Mouse (Mus musculus) adipocyte (in vitro differentiated cells): ENCODE measurements around the gene Slc12a4.

ENCODE experiments used
- DNase-seq: peaks from one replicate; pipeline ENCODE4 v3.0.0-alpha.2; 2016; ENCODE audit warnings: low spot score

The Slc12a4 gene

DNA sequence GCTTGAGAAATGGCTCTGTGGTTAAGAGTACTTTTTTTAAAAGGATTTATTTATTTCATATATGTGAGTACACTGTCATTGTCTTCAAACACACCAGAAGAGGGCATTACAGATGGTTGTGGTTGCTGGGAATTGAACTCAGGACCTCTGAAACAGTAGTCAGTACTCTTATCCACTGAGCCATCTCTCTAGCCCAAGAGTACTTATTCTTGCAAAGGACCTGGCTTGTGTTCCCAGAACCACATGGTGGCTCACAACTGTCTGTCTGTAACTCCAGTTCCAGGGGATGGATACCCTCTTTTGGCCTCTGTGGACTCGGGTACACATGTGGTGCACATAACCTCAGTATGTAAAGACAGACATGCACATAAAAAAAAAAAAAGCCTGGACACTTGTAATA lies 3.5 kb upstream of the Slc12a4 start:
- DNase-seq = no peak

DNA sequence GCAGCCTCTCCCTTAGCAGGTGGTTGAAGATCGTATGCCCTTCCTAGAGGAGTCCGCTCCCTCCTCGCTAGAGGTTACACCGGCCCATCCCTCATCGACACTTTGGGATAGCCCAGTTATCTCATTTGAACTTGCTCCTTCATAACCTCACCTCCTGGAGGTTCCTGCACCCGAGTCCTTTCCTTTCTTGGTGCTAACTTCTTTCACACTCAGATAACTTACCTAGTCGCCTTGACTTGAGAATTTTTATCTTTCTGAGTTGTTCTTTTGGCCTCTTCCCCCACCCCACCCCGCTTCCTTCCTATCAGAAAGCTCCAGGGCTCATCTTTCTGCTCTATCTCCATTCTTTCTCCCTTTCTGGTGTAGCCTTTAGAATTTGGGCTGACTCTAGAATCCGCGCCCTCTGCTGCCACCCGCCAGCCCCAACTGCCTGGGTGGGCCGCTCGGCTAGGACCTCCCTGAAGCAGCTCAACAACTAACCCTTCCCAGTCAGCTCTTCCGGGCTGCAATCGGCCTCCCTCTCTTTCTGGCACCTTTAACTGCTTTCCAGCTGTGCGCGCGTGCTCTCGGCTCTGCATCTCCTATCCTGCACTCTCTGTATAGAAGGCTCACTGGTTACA lies 905 bp upstream of the Slc12a4 start:
- no peak for DNase-seq

DNA sequence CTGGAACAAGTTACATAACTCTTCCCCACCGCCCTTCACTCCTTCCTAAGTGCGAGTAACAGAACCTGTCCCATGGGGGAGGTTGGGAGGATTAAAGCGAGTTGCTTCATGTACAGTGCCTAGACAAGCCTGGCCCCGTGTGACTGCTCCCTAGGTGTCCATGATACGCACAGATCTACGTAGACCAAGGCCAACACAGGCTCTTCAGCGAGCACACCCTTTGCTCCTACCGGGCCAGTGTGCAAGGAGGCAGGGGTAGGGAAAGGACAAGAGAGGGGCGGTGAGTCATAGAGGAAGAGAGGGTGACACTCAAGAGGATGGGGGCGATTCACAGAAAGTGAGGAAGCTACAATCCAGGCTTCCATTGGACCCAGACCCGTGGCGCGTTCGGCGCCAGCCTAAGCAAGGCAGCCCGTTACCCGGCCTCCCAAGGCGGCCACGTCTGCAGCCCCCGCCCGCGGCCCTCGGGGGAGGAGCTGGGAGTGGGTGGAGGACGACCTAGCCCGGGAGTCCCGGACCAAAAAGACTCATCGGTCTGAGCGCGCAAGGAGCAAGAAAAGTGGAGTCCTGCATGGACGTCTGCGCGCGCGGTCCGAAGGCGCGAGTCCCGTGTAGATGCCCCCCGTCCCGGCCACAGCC lies 512 bp downstream of the Slc12a4 start:
- DNase-seq = peak; percentile 64

DNA sequence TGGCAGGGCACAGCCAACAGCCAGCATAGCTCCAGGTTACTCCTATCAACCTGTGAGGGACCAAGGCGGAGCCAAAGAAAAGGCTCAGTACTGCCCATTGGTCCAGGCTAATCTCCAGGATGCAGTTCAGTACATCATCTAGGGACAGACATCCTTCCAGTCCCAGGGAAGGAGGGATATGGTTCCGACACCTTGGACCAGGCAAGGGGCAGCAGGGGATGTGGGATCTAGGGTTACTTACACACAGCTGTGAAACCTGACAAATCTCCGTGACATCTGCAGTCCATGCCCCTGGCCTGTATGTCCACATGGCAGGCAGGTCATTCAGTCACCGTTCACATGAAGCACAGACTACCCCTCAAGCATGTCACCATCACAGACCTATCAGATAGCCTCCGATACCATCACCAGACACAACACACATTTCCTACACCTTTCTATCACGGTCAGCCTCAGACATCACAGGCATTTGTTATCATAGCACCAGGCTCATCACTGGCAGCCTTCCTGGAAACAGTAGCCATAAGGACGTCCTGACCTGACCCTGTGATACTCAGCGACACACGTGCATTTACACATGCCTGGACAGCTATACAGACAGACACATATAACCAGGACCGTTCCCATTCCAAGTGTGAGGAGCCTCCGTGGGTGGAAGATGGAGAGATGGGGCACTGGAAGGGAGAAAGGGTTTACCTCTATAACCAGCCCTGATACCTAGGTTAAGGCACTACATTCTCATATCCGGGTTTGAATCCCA lies 1.2 kb downstream of the Slc12a4 start:
- no peak for DNase-seq

DNA sequence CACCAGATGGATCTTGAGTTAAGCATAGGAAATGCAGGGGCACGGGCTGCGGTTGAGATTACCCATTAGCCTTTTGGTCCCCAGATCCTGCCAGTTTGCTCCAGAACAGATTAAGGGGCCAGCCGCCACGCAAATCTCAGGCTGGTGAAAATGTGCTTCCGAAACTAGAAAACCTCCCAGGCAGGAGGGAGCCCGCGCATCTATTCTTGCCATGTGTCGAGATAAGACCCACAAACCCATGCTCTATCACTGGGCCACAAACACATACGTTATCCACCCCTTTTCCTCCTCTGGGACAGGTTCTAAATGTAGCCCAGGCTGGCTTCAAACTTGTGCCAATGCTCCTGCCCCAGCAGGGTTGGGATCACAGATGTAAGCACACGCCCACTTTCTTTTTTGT lies 4.4 kb downstream of the Slc12a4 start:
- no peak for DNase-seq

DNA sequence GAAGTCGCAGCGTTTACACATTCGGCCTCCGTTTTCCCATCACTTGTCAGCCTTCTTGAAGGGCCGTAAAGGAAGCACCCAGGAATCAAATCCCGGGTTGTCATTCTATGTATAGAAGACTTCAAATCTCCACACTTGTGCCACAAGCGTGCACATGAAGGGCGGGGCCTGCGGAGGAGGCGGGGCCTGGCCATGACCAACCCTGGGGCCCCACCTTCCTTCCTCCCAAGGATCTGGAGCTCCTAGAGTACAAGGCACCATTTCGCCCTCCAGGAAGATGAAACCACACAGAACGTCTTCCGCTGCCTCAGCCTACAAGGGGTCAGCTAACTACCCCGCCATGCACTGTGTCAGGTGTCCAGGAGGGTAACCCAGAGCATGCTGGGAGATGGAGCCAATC lies 4.8 kb downstream of the Slc12a4 start:
- DNase-seq = no peak

DNA sequence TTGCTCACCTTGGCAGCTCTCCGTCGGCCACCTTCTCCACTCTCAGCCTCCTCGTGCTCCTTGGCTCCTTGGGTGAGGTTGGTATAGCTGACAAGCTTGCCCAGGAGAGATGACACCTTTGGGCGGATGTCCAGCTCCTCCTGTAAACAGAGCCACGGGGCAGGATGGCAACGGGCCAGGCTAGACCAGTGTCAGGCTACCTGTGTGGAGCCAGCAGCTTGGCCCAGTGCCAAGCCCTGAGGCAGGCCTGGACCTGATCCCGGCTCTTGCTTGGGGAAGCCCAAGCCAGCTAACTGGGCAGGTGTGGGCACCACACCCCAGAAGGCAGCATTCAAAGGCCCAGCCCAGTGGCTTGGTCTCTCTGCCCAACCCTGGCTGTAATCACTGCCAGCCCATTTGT lies 6.5 kb downstream of the Slc12a4 start:
- DNase-seq = no peak

DNA sequence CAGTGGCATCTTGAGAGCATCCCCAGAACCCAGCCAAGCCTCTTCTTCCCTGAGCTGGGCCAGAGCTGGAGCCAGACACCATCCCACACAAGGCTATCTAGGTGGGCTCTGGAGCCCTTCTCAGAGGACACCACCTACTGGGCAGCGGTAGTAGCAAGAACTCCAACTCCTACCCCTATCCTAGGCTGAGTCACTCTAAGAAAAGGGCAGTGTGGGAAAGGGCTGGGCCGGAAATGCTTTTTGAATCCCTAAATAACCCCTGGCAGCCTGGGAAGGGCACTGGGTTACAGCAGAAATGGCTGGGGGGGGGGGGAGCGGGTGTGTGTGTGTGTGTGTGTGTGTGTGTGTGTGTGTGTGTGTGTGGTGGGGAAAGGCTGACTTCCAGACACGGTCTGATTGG lies 8.1 kb downstream of the Slc12a4 start:
- peak; percentile 73 for DNase-seq

DNA sequence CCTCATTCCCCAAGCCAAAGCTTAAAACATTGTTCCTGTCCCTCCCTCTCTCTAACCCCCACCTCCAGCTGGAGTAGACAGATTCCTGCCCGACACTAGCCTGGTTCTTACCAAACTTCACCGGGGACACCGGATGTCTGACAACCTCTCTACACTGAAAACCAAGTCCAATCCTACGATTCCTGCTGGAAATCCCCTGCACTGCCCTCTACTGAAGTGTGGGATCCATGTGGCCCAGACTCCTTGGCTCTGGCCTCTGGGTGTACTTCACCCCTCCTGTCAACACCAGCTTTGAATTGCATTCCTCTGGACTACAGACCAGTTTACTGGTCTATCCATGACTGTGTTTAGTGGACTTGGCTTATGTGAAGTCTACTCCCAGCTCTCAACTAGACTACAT lies 9.3 kb downstream of the Slc12a4 start:
- DNase-seq = peak; percentile 56

DNA sequence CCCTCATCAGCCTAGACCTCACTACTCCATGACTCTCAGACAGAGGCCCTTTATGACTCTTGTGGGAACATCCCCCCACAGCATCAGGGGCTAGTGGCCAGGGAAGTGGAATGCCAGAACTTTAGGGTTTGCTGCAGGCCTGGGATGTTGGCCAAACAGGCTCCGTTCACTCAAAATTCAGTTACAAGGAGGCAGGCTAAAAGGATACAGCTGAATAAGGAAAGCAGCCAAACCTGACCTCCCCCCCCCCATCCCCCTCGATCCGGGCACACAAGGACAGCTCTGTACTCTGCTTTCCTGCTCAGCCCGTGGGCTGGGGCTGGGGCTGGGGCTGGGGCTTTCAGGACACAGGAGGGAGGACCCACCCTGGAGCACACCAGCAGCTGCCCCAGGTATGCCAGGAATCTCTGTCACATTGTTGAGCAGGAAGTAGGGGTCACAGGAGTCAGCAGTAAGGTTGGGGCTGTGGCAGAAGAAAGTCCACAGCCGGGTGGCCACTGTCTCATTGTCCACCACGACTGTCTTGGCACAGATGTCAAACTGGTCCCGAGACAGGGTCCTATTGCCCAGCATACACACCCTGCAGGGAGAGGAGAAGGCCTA lies 14.7 kb downstream of the Slc12a4 start:
- DNase-seq = peak; percentile 49

DNA sequence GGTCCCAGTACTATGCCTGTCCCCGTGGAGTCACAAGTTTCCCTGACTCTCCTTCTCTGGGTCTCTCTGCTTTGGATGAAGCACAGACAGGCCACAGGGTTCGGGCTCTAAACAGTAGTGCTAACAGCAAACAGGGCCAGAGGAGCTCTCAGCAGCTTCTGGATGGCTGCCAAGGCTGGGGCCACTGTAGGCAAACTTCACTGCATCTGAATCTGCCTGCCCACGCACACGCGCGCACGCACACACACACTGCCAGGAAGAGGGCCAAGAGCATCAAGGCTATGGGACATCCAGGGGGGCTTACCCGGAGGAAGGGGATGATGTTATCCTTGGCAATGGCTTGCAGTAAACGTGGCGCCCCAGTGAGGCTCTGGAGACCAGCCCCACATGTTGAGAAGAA lies 16.5 kb downstream of the Slc12a4 start:
- DNase-seq = peak; percentile 57

DNA sequence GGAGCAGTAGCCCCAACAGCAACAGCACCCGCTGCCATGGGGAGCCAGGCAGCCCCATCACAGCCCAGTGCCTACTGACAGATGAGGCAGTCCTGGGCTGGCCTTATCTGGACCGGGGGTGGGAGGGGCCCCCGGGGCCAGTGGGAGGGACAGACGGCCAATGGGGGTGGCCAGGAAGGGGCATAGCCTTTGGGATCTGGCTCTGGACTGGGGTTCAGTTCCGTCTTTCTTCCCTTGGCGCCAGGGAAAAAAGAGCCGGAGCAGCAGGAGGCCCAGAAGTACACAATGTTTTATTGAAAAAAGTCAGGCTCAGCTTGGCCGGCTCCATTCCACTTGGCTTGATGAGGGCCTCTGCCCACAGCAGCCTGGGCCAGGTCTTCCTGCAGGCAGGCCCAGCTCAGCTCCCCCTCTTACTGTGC lies 22.6 kb downstream of the Slc12a4 start, which contains the start of gene Lcat:
TSS of gene Lcat (minus strand) at position 62 of the 419 bp plus-strand sequence.
- no peak for DNase-seq

DNA sequence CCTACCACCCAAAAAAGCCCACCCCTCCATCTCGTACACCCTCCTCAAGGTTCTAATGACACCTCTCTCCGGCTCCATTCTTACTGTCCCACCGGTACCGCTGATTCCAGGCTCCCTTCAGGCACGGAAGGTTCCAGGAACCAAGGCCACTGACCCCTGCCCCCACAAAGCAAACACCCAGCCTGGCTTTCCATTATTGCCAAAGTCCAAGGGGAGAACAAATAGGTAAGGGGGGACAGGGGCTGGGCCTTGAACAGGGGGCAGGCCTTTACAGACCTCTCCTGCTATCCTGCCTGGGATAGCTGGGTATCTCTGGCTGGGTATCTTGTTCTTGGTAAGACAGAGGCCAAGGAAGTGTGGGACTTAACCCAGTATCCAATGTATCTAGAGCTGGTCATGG lies 23.4 kb downstream of the Slc12a4 start:
- DNase-seq = no peak

DNA sequence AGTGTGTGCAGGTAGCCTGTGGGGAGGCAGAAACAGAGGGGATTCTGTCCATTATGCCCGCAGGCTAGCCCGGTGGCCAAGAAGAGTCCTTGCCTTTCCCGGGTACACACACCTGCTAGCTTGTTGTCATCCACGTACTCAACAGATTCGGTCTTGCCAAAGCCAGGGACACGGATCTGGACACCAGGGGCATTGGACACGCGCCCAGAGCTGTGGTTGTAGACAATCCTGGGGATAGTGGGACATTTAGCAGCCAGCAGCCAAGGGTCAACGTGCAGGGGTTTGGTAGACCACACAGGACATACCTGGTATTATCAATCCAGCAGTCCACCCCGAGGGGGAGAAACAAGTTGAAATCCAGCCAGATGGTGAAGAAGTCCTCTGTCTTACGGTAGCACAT lies 23.9 kb downstream of the Slc12a4 start:
- no peak for DNase-seq

DNA sequence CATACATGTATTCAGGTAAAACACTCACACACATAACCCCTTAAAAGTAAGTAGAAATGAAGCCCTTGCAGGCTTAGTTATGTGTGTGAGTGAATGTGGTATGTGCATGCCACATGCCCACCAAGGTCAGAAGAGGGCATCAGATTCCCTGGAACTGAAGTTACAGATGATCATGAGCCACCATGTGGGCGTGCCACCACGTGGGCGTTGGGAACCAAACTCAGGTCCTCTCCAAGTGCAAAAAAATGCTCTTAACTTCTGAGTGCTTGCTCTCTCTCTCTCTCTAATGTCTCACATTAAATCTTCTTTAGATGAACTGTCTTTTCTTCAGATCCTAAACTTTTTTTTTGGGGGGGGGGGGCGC lies 27.6 kb downstream of the Slc12a4 start, which contains the start of gene Psmb10:
TSS of gene Psmb10 (minus strand) at position 139 of the 364 bp plus-strand sequence.
- DNase-seq = peak; percentile 63

DNA sequence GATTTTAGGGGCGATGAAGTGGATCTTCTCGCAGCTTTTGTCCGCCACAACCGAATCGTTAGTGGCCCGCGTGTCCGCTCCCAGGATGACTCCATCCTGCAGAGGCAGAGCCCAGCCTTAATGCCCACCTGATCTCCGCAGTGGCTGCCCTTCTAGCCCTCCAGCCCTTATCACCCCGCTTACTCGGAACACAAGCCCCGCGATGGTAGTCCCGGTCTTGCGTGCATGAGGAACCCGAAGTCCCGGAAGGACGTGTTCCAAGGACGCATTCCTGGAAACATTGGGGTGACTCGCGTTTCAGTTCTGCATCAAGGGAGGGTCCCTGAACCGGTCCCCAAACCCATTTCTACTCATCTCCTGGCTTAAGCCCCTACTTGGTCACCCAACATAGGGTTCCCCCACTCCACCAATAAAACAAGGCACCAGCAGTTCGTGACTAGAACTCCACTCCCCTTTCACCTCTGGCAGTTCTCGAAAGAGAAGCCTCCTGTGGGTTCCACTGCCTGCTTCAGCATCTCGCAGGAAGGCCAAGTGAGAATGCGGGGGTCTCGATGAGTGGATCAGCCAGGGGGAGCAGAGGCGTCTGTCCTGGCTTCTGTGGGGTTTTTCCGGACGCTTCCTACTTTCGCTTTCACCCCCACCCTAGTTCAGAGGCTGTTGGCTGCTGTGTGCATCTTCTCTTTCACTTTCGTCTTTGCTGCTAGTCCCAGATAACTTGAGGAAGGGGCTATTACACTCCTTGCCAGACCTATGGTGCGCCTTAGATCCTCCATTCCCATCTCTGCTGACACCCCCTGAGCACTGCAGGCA lies 28.2 kb downstream of the Slc12a4 start:
- DNase-seq = peak; percentile 71

DNA sequence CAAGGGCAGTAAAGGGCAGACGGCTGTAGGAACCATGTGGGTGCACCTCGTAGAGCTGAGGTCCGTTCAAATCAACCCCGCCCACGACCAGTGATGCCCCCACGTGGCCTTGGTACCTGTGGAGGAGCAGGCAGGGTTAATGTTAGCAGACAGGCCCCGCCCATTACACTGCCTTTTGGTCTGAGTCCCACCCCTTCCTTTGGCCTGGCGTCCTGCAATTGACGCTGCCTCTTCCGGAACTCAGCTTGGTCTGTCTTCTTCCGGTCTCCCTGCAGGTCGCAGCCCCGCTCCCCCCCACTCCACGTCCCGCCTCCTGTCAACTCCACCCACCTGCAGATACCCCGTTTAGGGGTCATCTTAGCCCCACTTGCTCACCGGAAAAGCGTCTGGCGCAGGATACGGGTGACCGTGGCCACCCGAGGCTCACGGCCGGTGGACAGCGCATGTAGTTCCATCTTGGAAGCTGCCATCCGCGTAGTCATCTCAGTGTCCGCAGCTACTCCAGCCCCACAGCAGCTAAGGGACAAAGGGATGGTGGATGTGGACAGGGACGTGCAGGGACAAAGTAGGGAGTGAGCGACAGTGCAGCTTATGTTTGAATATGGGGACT lies 28.9 kb downstream of the Slc12a4 start:
- DNase-seq = peak; percentile 95

DNA sequence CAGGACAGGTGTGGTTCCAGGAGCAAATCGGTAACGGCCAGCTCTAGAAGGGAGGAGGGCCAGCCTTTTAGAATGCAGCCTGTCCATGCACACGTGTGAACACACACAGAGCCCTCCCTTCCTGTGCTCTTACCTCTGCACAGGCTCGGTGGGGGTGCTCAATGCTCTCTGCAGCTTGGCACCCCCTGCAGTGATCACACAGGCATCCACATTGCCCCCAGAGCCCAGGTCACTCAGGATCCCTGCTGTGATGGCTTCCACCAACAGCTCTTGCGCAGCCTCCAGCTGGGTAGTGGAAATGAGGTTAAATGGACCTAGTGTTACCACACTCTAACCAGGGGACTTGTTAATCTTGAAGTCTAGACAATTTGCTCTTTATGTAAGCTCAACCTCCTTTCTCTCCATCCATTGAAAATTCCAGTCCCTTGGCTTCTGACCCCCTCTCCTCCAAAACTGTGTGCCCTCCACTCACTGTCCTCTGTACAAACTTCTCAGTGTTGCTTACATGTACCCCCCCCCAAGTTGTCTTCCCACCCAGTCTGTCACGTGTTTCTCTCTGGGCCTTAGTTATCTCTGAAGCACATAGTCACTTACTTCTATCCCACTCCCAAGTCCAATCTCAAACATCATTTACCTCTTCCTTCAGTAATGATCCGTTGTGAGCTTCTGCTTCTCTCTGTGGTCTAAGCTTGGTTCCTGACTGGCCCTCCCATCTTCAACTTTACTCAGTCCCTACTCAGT lies 29.9 kb downstream of the Slc12a4 start:
- no peak for DNase-seq

DNA sequence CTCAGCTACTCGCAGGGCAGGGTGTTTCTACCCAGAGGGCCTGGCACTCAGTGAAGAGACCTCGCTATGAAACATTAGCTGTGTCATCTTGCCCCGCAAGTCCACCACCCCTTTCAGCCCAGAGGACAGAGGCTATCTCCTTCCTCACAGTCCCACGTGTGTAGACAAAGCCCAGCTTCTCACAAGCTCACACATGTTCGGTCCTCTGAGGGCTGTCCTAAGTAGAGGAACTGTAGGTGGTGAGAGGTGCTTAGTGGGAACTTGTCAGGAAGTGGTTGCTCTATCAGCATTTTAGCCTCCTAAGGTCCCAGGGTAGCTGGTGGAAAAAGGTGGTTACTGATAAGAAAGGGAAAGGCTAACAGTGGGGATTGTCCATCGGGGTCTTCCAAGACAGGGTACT lies 30.8 kb downstream of the Slc12a4 start:
- no peak for DNase-seq

DNA sequence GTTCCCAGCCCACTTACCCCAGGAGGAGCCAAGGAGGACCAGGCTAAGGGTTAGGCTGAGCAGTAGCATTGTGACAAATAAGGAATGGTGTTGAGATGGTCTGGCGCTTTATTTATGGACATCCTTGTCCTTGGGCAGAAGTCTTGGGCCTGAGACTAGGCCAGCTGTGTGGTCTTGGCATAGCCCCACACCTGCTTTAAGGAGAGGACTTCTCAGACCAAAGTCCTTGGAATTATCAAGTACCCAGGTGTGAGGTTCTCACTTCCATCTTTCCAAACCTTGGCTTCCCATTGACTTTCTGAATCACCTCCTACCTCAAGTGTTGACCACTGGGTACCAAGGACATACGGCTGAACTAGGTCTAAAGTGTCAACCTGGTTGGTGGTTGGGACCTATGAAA lies 32.1 kb downstream of the Slc12a4 start, which contains the start of gene Ctrl:
TSS of gene Ctrl (minus strand) at position 101 of the 400 bp plus-strand sequence.
- DNase-seq = no peak

DNA sequence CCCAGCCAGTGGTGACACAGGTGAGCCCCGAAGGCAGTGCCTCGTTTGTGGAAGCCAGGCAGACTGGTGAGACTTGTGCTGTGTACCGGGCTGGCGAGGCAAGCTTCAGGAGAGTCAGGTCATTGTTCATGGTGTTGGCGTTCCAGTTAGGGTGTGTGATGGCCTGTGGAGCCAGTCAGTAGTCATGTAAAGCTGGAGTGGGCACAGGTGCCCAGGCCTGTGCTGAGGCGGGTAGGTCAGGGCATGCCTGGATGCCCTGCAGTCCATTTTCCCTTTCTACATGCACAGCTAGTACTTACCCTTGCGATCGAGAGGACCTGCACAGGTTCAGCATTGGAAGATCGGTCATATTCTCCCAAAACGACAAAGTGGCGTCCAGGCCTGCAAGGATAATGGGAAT lies 33.4 kb downstream of the Slc12a4 start:
- no peak for DNase-seq
